Mouse (Mus musculus) gastrocnemius, postnatal 25 days (tissue): ENCODE measurements around the gene Fut1. TPM values are rescaled to one million over a fixed set of nuclear protein-coding genes. Genes with fewer than 3 reads are reported as not detected.
A peak's percentile ranks its signal among the peaks of the same experiment; 100 is the strongest.
"Not testable (repeated sequence)": the region's sequence is repeated elsewhere in the genome, so short reads cannot be mapped to it uniquely, and the experiment has no call there.

ENCODE experiments used
- DNase-seq: peaks from one replicate; pipeline ENCODE4 v3.0.0; 2022
- total RNA-seq, 2 experiments: library from RNA; stranded (reverse); gene quantifications; 1 replicate in 1 of 2; 2 replicates in 1 of 2; pipeline ENCODE4 v1.2.3; 2021

Fut1 gene
- total RNA-seq, 2 experiments from 2014 or later = not detected

GRCm38 (mm10) chr7:45638623-45639401, 21.7 kb downstream of the Fut1 start:
- DNase-seq = peak; percentile 96

GRCm38 (mm10) chr7:45639561-45640027, 22.5 kb downstream of the Fut1 start, which contains the start of gene Mamstr:
Gene Mamstr (plus strand): TSS chr7:45639977.
- DNase-seq = peak; percentile 90

GRCm38 (mm10) chr7:45640191-45640957, 23.3 kb downstream of the Fut1 start:
- peak; percentile 56 for DNase-seq

GRCm38 (mm10) chr7:45641391-45642040, 24.4 kb downstream of the Fut1 start:
- peak; percentile 83 for DNase-seq

- DNase-seq = peak; percentile 36
These were observed 25.0 kb downstream of the Fut1 start for GRCm38 (mm10) chr7:45642083-45642482.

GRCm38 (mm10) chr7:45642503-45643255, 25.6 kb downstream of the Fut1 start:
- no peak for DNase-seq

GRCm38 (mm10) chr7:45643441-45644178, 26.5 kb downstream of the Fut1 start:
- DNase-seq = peak; percentile 96

GRCm38 (mm10) chr7:45644183-45644582, 27.1 kb downstream of the Fut1 start:
- DNase-seq = peak; percentile 54

- no peak for DNase-seq
These were observed 27.9 kb downstream of the Fut1 start for GRCm38 (mm10) chr7:45644872-45645590.

GRCm38 (mm10) chr7:45645591-45645971, 28.5 kb downstream of the Fut1 start:
- DNase-seq = no peak

GRCm38 (mm10) chr7:45646671-45647070, 29.6 kb downstream of the Fut1 start:
- no peak for DNase-seq

- peak; percentile 67 for DNase-seq
These were observed 32.3 kb downstream of the Fut1 start for GRCm38 (mm10) chr7:45649351-45649750.

GRCm38 (mm10) chr7:45650484-45650883, 33.4 kb downstream of the Fut1 start:
- not testable (repeated sequence) for DNase-seq

- no peak for DNase-seq
These were observed 37.4 kb downstream of the Fut1 start for GRCm38 (mm10) chr7:45654424-45655047.

GRCm38 (mm10) chr7:45660746-45661478, 43.8 kb downstream of the Fut1 start:
- no peak for DNase-seq

GRCm38 (mm10) chr7:45661702-45662101, 44.6 kb downstream of the Fut1 start:
- DNase-seq = not testable (repeated sequence)

GRCm38 (mm10) chr7:45665303-45666138, 48.4 kb downstream of the Fut1 start:
- no peak for DNase-seq

GRCm38 (mm10) chr7:45666161-45666560, 49.1 kb downstream of the Fut1 start, which contains the start of gene Fut2:
Gene Fut2 (minus strand): TSS chr7:45666394.
- no peak for DNase-seq
